Mouse (Mus musculus) ES-Bruce4 (cell line): ENCODE data around the gene Hist2h2aa1.

Source experiments
- CTCF ChIP-seq: IDR thresholded peaks from one replicate; pipeline ENCODE4 v1.8.1; 2011; ENCODE audit warnings: low read depth, low read length
- EP300 ChIP-seq: IDR thresholded peaks from 2 replicates; pipeline ENCODE4 v1.6.1; 2011; ENCODE audit warnings: low read depth, low read length; ENCODE audit not compliant: insufficient read depth
- POLR2A ChIP-seq: IDR thresholded peaks from one replicate; pipeline ENCODE4 v1.8.1; 2011; ENCODE audit warnings: low read length; ENCODE audit not compliant: insufficient read depth

DNA sequence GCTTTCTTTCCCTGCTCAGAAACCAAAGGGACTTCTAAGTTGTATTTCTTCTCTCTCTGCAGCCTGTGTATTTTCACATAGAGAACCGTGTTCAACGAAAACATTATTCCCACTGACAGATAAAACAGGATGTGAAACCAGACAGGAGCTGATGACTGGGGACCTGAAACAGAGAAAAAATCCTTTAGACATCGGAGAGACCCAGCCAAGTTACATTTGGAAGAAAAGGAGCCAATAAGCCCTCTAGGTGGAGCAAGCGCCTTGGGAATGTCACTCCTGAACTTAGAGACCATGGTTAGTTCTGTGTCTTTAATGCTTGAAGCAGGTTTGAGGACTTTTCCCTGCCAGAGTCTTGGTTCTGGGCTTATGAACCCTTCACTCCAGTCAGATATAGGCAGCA is 39.2 kb downstream of the Hist2h2aa1 start:
- no peak for TF ChIP-seq CTCF
- no peak for TF ChIP-seq POLR2A
- no peak for TF ChIP-seq EP300
